Mouse (Mus musculus) neural tube, embryonic 11.5 days (tissue): ENCODE measurements at regions not wholly inside any gene's neighbourhood (a gene's known extent, or its start where the extent isn't known, plus 50 kb on each side); places are given as distances from the start of the nearest gene placed in this dataset.

Source experiments
- ATAC-seq: fragments of 200-750 bp; cut with Nextera tagmentation; 2 replicates; pipeline ENCODE4 v1.8.0; 2017; ENCODE audit warnings: moderate number of reproducible peaks, mild to moderate bottlenecking, moderate TSS enrichment, moderate library complexity; ENCODE audit not compliant: insufficient read depth, low FRiP score, low TSS enrichment
- DNase-seq: peaks from one replicate; pipeline ENCODE4 v3.0.0-alpha.2; 2015; ENCODE audit warnings: low spot score
- H3K27ac ChIP-seq: fragments of 300-500 bp; sonication (generic); 2 replicates; pipeline ENCODE4 v1.5.1; 2014; ENCODE audit warnings: low read depth, mild to moderate bottlenecking, low read length
- H3K27me3 ChIP-seq: fragments of 300-500 bp; sonication (generic); 2 replicates; pipeline ENCODE4 v1.6.1; 2014; ENCODE audit warnings: mild to moderate bottlenecking, low read length, mixed read lengths; ENCODE audit not compliant: control insufficient read depth, insufficient read depth
- H3K36me3 ChIP-seq: fragments of 300-500 bp; sonication (generic); 2 replicates; pipeline ENCODE4 v1.6.1; 2014; ENCODE audit warnings: mild to moderate bottlenecking, low read length, moderate library complexity, mixed read lengths; ENCODE audit not compliant: control insufficient read depth, insufficient read depth
- H3K4me1 ChIP-seq: fragments of 300-500 bp; sonication (generic); 2 replicates; pipeline ENCODE4 v1.6.1; 2014; ENCODE audit warnings: low read length, mixed read lengths; ENCODE audit not compliant: control insufficient read depth, insufficient read depth
- H3K4me2 ChIP-seq: fragments of 300-500 bp; sonication (generic); 2 replicates; pipeline ENCODE4 v1.6.1; 2014; ENCODE audit warnings: low read depth, mild to moderate bottlenecking, moderate library complexity
- H3K4me3 ChIP-seq: fragments of 300-500 bp; sonication (generic); 2 replicates; pipeline ENCODE4 v1.5.1; 2014; ENCODE audit warnings: low read depth, low read length
- H3K9ac ChIP-seq: fragments of 300-500 bp; sonication (generic); 2 replicates; pipeline ENCODE4 v1.6.1; 2014; ENCODE audit warnings: mild to moderate bottlenecking, low read length
- H3K9me3 ChIP-seq: fragments of 300-500 bp; sonication (generic); 2 replicates; pipeline ENCODE4 v1.6.1; 2016; ENCODE audit warnings: low read length; ENCODE audit not compliant: control insufficient read depth
- WGBS: fragments of 180-500 bp; shearing (Covaris S2); extraction: QIAGEN DNeasy Blood & Tissue Kit; methylation state at CpG from one replicate; pipeline ENCODE4 v1.1.7; 2014; 5-methylcytosine and 5-hydroxymethylcytosine counted together

DNA sequence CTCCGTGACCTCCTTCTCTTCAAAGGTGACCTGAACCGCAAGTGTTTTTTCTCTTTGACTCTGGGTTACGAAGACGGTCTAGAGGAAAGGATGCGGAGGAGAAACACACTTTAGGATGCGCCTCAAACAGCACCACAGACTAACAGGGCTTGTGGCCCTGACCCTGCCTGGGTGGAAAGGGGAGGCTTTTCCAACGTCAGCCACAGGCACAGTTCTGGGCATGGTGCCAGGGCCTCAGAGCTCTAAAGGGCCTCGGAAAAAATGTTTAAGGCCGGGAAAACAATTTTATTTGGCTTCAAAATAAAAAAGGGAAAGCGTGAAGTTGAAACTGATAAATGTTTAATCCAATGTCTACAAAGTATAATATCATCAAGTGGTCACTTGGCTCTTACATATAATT is 323.6 kb downstream of the Matn1 start:
- WGBS = 75% methylated on average over 10 of the region's 10 CpGs
- no peak overlapping the region for H3K4me2 ChIP-seq
- no peak overlapping the region for H3K27ac ChIP-seq
- no peak overlapping the region for H3K9ac ChIP-seq
- no peaks in the 10 kb centered on the region for H3K4me1 ChIP-seq
- no peaks in the 10 kb centered on the region for H3K9me3 ChIP-seq
- no peak for ATAC-seq
- no peak overlapping the region for H3K4me3 ChIP-seq
- DNase-seq = no peak
- H3K36me3 ChIP-seq = no peaks in the 10 kb centered on the region
- H3K27me3 ChIP-seq = no peaks in the 10 kb centered on the region

- no peaks in the 10 kb centered on the region for H3K36me3 ChIP-seq
- no peak for ATAC-seq
- H3K9me3 ChIP-seq = no peaks in the 10 kb centered on the region
- H3K27ac ChIP-seq = no peak overlapping the region
- H3K27me3 ChIP-seq = no peaks in the 10 kb centered on the region
- 17% methylated on average over 7 of the region's 7 CpGs for WGBS
- H3K9ac ChIP-seq = no peak overlapping the region
- H3K4me2 ChIP-seq = no peak overlapping the region
- peak; percentile 74 for DNase-seq
- no peaks in the 10 kb centered on the region for H3K4me1 ChIP-seq
- no peak overlapping the region for H3K4me3 ChIP-seq
These were observed 326.0 kb downstream of the Matn1 start for GRCm38 (mm10) chr4:131270192-131270591.

DNA sequence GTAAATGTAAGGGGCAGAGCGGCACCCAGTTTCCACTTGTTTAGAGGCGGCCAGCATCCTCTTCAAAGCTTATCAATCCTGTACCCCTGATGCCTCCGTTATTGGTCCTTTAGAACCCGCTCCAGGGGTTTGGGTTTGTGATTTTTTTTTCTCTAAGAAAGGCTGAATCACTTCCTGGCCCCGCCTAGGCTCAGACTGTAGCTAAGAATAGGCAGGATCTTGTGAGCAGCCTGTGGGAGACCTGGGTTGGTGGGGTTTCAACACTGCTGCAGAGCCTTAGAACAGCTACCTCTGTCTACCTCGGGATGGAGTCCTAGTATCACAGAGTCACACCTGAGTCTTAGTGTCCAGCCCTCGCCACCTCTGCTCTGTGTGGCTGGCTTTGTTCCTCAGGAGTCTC is 327.9 kb downstream of the Matn1 start:
- Histone ChIP-seq H3K9me3 (no peaks in the 10 kb centered on the region), H3K4me2 (no peak overlapping the region), H3K4me3 (no peak overlapping the region), H3K27ac (no peak overlapping the region), H3K36me3 (no peaks in the 10 kb centered on the region), H3K27me3 (no peaks in the 10 kb centered on the region), H3K4me1 (no peaks in the 10 kb centered on the region), H3K9ac (no peak overlapping the region)
- DNase-seq (no peak), ATAC-seq (no peak)
- WGBS = 87% methylated on average over 7 of the region's 7 CpGs

DNA sequence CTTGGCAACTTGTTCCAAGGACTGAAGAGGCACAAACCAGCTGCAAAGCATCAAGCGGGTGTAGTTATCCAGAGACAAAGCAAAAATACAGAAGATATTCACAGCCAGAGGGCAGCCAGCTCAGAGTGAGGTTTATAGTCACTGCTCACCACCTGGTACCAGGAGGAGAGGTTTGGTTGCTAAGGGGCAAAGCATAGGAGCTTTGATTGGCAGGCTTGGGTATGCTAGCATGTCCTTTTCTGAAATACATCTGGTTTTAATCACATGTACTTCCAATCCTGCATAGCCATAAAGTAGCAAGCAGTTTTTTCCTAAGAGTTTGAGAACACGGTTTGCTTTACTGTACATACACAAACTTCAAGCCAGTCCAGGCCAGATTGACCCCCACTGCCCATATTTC is 349.4 kb downstream of the Matn1 start:
- no peak overlapping the region for H3K4me3 ChIP-seq
- no peaks in the 10 kb centered on the region for H3K36me3 ChIP-seq
- no peak overlapping the region for H3K9ac ChIP-seq
- DNase-seq (no peak), ATAC-seq (no peak)
- WGBS = 77% methylated on average over 2 of the region's 2 CpGs
- H3K4me1 ChIP-seq = no peaks in the 10 kb centered on the region
- no peaks in the 10 kb centered on the region for H3K9me3 ChIP-seq
- no peaks in the 10 kb centered on the region for H3K27me3 ChIP-seq
- H3K27ac ChIP-seq = no peak overlapping the region
- no peak overlapping the region for H3K4me2 ChIP-seq

- Histone ChIP-seq H3K4me1 (peaks cover 4% of the 10 kb centered on the region; the same call in 1 of the 2 replicates), H3K36me3 (no peaks in the 10 kb centered on the region), H3K4me2 (no peak overlapping the region), H3K9me3 (no peaks in the 10 kb centered on the region), H3K27me3 (no peaks in the 10 kb centered on the region), H3K9ac (no peak overlapping the region), H3K27ac (no peak overlapping the region), H3K4me3 (no peak overlapping the region)
- DNase-seq (no peak), ATAC-seq (no peak)
- WGBS = 86% methylated on average over 14 of the region's 14 CpGs
These were observed 354.0 kb downstream of the Matn1 start for GRCm38 (mm10) chr4:131298011-131298674.

DNA sequence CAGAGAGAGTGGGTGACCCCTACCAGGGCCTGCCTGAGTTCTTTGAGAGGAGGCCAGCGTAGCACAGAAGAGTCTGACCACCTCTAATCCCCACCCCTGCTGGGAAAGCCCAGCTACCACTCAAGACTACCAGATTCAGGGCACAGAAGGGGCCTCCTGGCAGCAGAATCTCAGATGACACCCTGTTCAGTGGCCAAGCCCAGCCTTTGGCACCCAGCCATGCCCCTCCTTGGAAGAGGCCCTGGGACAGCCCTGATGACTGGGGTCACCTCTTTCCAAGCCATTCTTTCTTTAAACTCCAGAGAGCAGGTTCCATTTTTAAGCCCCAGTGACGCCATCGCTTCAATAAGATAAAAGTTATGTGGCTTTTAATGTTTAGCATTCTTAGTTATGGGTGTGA is 359.8 kb downstream of the Matn1 start:
- H3K4me1 ChIP-seq = peaks cover 4% of the 10 kb centered on the region; the same call in 1 of the 2 replicates
- WGBS = 87% methylated on average over 3 of the region's 3 CpGs
- no peaks in the 10 kb centered on the region for H3K36me3 ChIP-seq
- H3K4me2 ChIP-seq = no peak overlapping the region
- no peak overlapping the region for H3K9ac ChIP-seq
- DNase-seq = no peak
- H3K27ac ChIP-seq = no peak overlapping the region
- no peak overlapping the region for H3K4me3 ChIP-seq
- H3K27me3 ChIP-seq = no peaks in the 10 kb centered on the region
- H3K9me3 ChIP-seq = no peaks in the 10 kb centered on the region
- ATAC-seq = no peak

DNA sequence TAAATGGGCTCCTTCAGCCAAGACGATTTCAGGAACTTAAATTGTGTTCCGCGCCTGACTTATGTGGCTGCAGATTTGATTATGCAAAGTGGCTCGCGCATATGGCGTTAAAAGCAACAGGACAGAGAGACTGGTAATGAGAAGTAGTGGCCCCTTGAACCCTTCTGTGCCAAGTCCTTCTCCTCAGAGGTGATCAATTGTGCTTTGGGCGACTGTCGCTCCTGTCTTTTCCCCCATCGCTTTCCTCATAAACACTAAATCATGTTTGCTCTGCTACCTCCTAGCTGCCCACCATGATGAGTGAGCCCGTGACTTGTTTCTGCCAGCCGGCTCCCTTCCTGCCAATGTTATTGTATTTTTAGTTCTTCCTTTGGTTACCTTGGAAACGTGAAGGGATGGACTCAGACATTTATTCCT is 360.2 kb downstream of the Matn1 start:
- no peak for DNase-seq
- 65% methylated on average over 12 of the region's 12 CpGs for WGBS
- H3K27me3 ChIP-seq = no peaks in the 10 kb centered on the region

GRCm38 (mm10) chr4:131314231-131314630 is 370.0 kb downstream of the Matn1 start:
- no peak overlapping the region for H3K4me2 ChIP-seq
- no peaks in the 10 kb centered on the region for H3K27me3 ChIP-seq
- ATAC-seq (no peak), DNase-seq (no peak)
- no peak overlapping the region for H3K27ac ChIP-seq
- H3K9me3 ChIP-seq = no peaks in the 10 kb centered on the region
- H3K4me3 ChIP-seq = no peak overlapping the region
- no peaks in the 10 kb centered on the region for H3K4me1 ChIP-seq
- no peak overlapping the region for H3K9ac ChIP-seq
- WGBS = 72% methylated on average over 3 of the region's 3 CpGs
- no peaks in the 10 kb centered on the region for H3K36me3 ChIP-seq

More for the DNA sequence above, 360.2 kb downstream of the Matn1 start:
- Histone ChIP-seq H3K4me3 (no peak overlapping the region), H3K9ac (no peak overlapping the region), H3K4me1 (no peaks in the 10 kb centered on the region; the same call in 1 of the 2 replicates), H3K4me2 (no peak overlapping the region), H3K27ac (no peak overlapping the region), H3K9me3 (no peaks in the 10 kb centered on the region), H3K36me3 (no peaks in the 10 kb centered on the region)
- ATAC-seq = no peak

DNA sequence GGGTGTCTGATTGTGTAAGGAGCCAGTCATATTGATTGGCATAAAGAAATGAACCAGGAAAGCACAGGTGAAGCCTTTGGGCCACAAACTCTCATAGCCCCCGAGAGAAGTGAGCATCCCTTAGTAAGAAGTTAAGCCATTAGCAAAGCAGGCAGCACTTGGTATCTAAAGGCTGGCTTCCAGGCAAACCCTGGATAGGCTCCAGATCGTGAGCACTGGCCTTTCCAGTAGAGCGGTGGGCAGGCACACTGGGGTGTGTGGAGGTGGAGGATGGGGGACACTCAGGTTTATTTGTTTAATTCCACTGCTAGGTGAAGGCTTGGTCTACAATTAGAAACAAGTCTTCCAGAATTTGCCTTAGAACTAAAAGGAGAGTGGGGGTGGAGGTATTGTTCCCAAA is 371.9 kb downstream of the Matn1 start:
- no peak for ATAC-seq

More for the DNA sequence above, 371.9 kb downstream of the Matn1 start:
- H3K4me3 ChIP-seq = no peak overlapping the region
- H3K9me3 ChIP-seq = no peaks in the 10 kb centered on the region
- no peaks in the 10 kb centered on the region for H3K27me3 ChIP-seq
- 85% methylated on average over 3 of the region's 3 CpGs for WGBS
- no peaks in the 10 kb centered on the region for H3K4me1 ChIP-seq
- no peak overlapping the region for H3K4me2 ChIP-seq
- H3K9ac ChIP-seq = no peak overlapping the region
- H3K27ac ChIP-seq = no peak overlapping the region
- no peak for DNase-seq
- no peaks in the 10 kb centered on the region for H3K36me3 ChIP-seq
